Mouse (Mus musculus): Measurements from ENCODE around the gene Fras1.

- TF ChIP-seq CTCF (IDR thresholded peaks at IDR 0.05; ENCODE audit: control insufficient read depth, insufficient read depth, insufficient replicate concordance, low read depth, low read length) (no peak), POLR2A (IDR thresholded peaks at IDR 0.05; ENCODE audit: control insufficient read depth, low read depth, low read length) (no peak)
These were observed 16.3 kb downstream of the Fras1 start for GRCm38 (mm10) chr5:96389963-96390623.

Data from testis, adult 2 months (tissue).